Mouse (Mus musculus) neural tube, embryonic 12.5 days (tissue): ENCODE measurements around the gene Swi5. TPM values are rescaled to one million over a fixed set of nuclear protein-coding genes. Genes with fewer than 3 reads are reported as not detected.

Source experiments
- ATAC-seq: fragments of 200-750 bp; cut with Nextera tagmentation; 2 replicates; pipeline ENCODE4 v1.8.0; 2017; ENCODE audit warnings: low read depth, mild to moderate bottlenecking, moderate TSS enrichment, moderate library complexity; ENCODE audit not compliant: low FRiP score
- H3K27ac ChIP-seq: fragments of 300-500 bp; sonication (generic); 2 replicates; pipeline ENCODE4 v1.5.1; 2016
- H3K27me3 ChIP-seq: fragments of 300-500 bp; sonication (generic); replicated peaks from 2 replicates; pipeline ENCODE4 v1.6.1; 2016; ENCODE audit warnings: mild to moderate bottlenecking
- H3K36me3 ChIP-seq: fragments of 300-500 bp; sonication (generic); 2 replicates; pipeline ENCODE4 v1.6.1; 2016; ENCODE audit warnings: mild to moderate bottlenecking
- H3K4me1 ChIP-seq: fragments of 300-500 bp; sonication (generic); 2 replicates; pipeline ENCODE4 v1.6.1; 2016
- H3K4me2 ChIP-seq: fragments of 300-500 bp; sonication (generic); replicated peaks from 2 replicates; pipeline ENCODE4 v1.6.1; 2016; ENCODE audit warnings: mild to moderate bottlenecking
- H3K4me3 ChIP-seq: fragments of 300-500 bp; sonication (generic); 2 replicates; pipeline ENCODE4 v1.5.1; 2016
- H3K9ac ChIP-seq: fragments of 300-500 bp; sonication (generic); 2 replicates; pipeline ENCODE4 v1.6.1; 2016; ENCODE audit warnings: mild to moderate bottlenecking
- H3K9me3 ChIP-seq: fragments of 300-500 bp; sonication (generic); 2 replicates; pipeline ENCODE4 v1.6.1; 2016; ENCODE audit warnings: mild to moderate bottlenecking
- WGBS: fragments of 180-500 bp; shearing (Covaris S2); methylation state at CpG from one replicate; pipeline ENCODE4 v1.1.7; 2016; 5-methylcytosine and 5-hydroxymethylcytosine counted together
- polyA plus RNA-seq: library from polyadenylated mRNA; unstranded; fragments of >200 nt; fragmentation: Nextera tagmentation; extraction: Ambion mirVana; gene quantifications from 2 replicates; pipeline ENCODE4 v1.2.1, GENCODE M21; 2016

The Swi5 gene
- polyA plus RNA-seq, 1 experiment from 2014 or later: 351 TPM

DNA sequence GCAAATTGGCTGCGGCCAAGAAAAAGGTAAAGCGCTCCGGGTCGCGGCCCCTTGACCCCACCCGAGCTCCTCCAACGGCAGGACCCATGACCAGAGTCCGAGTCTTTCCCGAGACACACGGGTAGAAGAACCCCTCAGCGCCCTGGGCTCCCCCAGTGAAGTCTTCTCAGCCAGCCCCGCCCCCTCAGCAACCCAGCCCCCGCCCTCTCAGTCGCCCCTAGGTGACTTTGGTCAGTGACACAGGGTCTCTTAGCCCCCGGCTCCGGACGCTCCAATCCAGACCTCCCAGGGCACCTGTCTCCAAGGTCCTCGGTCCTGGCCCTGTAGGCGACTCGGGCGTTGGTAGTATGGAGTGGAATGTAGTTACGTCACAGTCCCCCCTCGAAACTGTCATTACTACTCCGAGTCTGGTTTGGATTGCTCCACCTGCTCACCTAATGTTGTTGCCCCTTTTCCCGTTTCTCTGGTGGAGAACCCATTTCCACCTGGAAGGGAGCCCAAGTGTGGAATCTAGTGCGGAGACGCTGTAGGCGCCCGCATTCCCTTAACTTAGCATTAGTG, 576 bp upstream of the Swi5 start:
- Histone ChIP-seq H3K9ac (peak overlapping the region; percentile 82), H3K4me1 (peaks cover 17% of the 10 kb centered on the region), H3K9me3 (no peaks in the 10 kb centered on the region), H3K27me3 (no peaks in the 10 kb centered on the region), H3K36me3 (peaks cover 30% of the 10 kb centered on the region), H3K4me3 (peak overlapping the region; percentile 93), H3K4me2 (peak overlapping the region; percentile 78), H3K27ac (no peak overlapping the region; the same call in 1 of the 2 replicates)
- ATAC-seq: peak; percentile 72
- WGBS: 3% methylated on average over 29 of the region's 29 CpGs

DNA sequence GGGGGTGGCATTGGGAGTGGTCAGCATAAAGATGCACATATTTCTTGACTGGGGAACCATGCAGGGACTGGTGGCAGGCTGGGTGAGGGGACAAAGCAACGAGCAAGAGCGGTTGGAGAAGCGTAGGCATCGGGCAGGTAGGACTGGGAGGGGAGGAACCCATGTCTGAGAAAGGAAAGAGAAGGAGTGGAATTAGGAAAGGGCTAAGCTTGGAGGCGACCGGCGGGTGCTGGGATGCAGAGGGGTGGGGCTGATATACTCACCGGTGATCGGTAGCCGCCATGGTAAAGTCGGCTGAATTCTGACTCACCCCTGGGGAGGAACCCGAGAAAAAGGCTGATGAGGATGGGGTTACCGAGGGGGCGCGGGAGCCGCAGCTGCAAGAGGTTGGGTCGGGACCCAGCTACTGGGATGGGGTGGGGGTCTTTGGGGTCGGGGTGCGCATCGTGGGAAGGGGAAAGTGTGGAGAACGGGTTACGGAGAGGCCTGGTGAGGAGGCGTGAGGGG, 488 bp downstream of the Swi5 start, which contains the start of gene Golga2:
TSS of gene Golga2 (plus strand) at position 51 of the 507 bp plus-strand sequence.
- peak within 1 kb of the TSS; percentile 88 for H3K4me2 ChIP-seq
- peak within 1 kb of the TSS; percentile 32; the same call in 1 of the 2 replicates for H3K27ac ChIP-seq
- H3K36me3 ChIP-seq: peaks cover 28% of the 10 kb centered on the region
- H3K9me3 ChIP-seq: no peaks in the 10 kb centered on the region
- no peaks in the 10 kb centered on the region for H3K27me3 ChIP-seq
- WGBS: 1% methylated on average over 23 of the region's 23 CpGs
- H3K4me3 ChIP-seq: peak within 1 kb of the TSS; percentile 93
- no peak for ATAC-seq
- peaks cover 17% of the 10 kb centered on the region for H3K4me1 ChIP-seq
- H3K9ac ChIP-seq: peak within 1 kb of the TSS; percentile 95

- H3K36me3 ChIP-seq: peaks cover 51% of the 10 kb centered on the region
- ATAC-seq: no peak
- whole genome bisulfite sequencing: 90% methylated on average over 3 of the region's 3 CpGs
- peaks cover 11% of the 10 kb centered on the region for H3K4me1 ChIP-seq
- no peaks in the 10 kb centered on the region for H3K9me3 ChIP-seq
- no peak overlapping the region for H3K4me3 ChIP-seq
- H3K9ac ChIP-seq: no peak overlapping the region
- no peak overlapping the region for H3K4me2 ChIP-seq
- H3K27ac ChIP-seq: no peak overlapping the region
- H3K27me3 ChIP-seq: no peaks in the 10 kb centered on the region
Measured at GRCm38 (mm10) chr2:32283986-32284385, 3.9 kb downstream of the Swi5 start.

- Histone ChIP-seq H3K36me3 (peaks cover 63% of the 10 kb centered on the region), H3K4me1 (peaks cover 8% of the 10 kb centered on the region), H3K9me3 (no peaks in the 10 kb centered on the region), H3K27ac (no peak overlapping the region), H3K27me3 (no peaks in the 10 kb centered on the region), H3K4me3 (no peak overlapping the region), H3K4me2 (no peak overlapping the region), H3K9ac (no peak overlapping the region)
- 84% methylated on average over 1 of the region's 1 CpGs for whole genome bisulfite sequencing
- ATAC-seq: no peak
Measured at GRCm38 (mm10) chr2:32282727-32283126, 5.1 kb downstream of the Swi5 start.

GRCm38 (mm10) chr2:32282289-32282688, 5.6 kb downstream of the Swi5 start:
- no peaks in the 10 kb centered on the region for H3K9me3 ChIP-seq
- peaks cover 8% of the 10 kb centered on the region for H3K4me1 ChIP-seq
- H3K4me2 ChIP-seq: no peak overlapping the region
- no peak overlapping the region for H3K27ac ChIP-seq
- 94% methylated on average over 2 of the region's 2 CpGs for WGBS
- peaks cover 68% of the 10 kb centered on the region for H3K36me3 ChIP-seq
- H3K27me3 ChIP-seq: no peaks in the 10 kb centered on the region
- no peak overlapping the region for H3K9ac ChIP-seq
- H3K4me3 ChIP-seq: no peak overlapping the region
- no peak for ATAC-seq

GRCm38 (mm10) chr2:32275823-32276222, 12.1 kb downstream of the Swi5 start:
- H3K27me3 ChIP-seq: no peaks in the 10 kb centered on the region
- ATAC-seq: no peak
- H3K4me2 ChIP-seq: no peak overlapping the region
- H3K4me1 ChIP-seq: no peaks in the 10 kb centered on the region
- H3K4me3 ChIP-seq: no peak overlapping the region
- H3K9me3 ChIP-seq: no peaks in the 10 kb centered on the region
- H3K27ac ChIP-seq: no peak overlapping the region
- no peak overlapping the region for H3K9ac ChIP-seq
- 78% methylated on average over 3 of the region's 3 CpGs for WGBS
- H3K36me3 ChIP-seq: peaks cover 41% of the 10 kb centered on the region

GRCm38 (mm10) chr2:32260635-32261034, 27.2 kb downstream of the Swi5 start:
- H3K27me3 ChIP-seq: no peaks in the 10 kb centered on the region
- peaks cover 11% of the 10 kb centered on the region for H3K4me1 ChIP-seq
- H3K4me3 ChIP-seq: no peak overlapping the region
- H3K27ac ChIP-seq: no peak overlapping the region
- H3K9ac ChIP-seq: no peak overlapping the region
- no peak for ATAC-seq
- H3K9me3 ChIP-seq: no peaks in the 10 kb centered on the region
- 29% methylated on average over 4 of the region's 4 CpGs for WGBS
- peaks cover 29% of the 10 kb centered on the region for H3K36me3 ChIP-seq
- peak overlapping the region; percentile 80 for H3K4me2 ChIP-seq

DNA sequence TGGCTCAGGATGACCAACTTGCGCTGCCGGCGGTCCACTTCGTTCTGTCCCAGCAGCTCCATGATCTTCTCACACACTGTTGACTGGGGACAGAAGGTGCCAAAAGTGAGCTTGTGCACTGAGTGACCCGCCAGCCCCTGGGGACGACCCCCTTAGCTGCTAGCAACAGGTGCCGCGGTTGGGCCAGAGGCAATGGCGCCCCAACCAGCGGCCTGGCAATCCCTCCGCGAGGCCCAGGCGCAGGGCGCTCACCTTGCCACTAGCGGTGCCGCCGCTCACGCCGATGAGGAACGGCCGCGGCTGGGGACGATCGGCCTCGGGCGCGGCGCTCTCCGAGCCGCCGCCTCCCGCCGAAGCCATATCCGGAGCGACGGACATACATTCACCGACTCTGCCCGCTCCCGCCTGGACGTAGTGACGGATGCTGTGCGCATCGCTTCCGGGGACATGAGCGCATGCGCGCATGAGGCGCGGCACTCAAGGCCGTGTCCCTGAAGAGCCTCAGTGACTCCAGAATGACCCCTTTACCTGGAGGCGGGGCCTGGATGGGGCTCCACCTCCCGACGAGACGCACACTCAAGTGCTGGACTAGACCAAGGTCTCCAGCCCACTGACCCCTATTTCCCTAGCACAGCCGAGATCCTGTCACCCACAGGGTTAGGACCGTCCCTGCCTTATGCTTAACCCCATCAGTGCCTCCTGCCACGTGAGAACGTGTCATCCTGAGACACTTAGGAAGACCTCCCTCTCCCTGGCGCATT, 28.0 kb downstream of the Swi5 start, which contains the start of gene Uck1:
TSS of gene Uck1 (minus strand) at position 503 of the 761 bp plus-strand sequence.
- Histone ChIP-seq H3K9ac (peak within 1 kb of the TSS; percentile 77), H3K4me3 (peak within 1 kb of the TSS; percentile 76), H3K4me1 (peaks cover 11% of the 10 kb centered on the region), H3K36me3 (peaks cover 31% of the 10 kb centered on the region), H3K4me2 (peak within 1 kb of the TSS; percentile 80), H3K27ac (peak within 1 kb of the TSS; percentile 11; the same call in 1 of the 2 replicates), H3K27me3 (no peaks in the 10 kb centered on the region), H3K9me3 (no peaks in the 10 kb centered on the region)
- ATAC-seq: peak; percentile 89
- 2% methylated on average over 59 of the region's 59 CpGs for WGBS

GRCm38 (mm10) chr2:32258887-32259533, 28.9 kb downstream of the Swi5 start:
- Histone ChIP-seq H3K9me3 (no peaks in the 10 kb centered on the region), H3K9ac (peak overlapping the region; percentile 77), H3K36me3 (peaks cover 39% of the 10 kb centered on the region), H3K4me2 (peak overlapping the region; percentile 80), H3K27ac (no peak overlapping the region), H3K27me3 (no peaks in the 10 kb centered on the region), H3K4me3 (peak overlapping the region; percentile 76), H3K4me1 (peaks cover 11% of the 10 kb centered on the region)
- 64% methylated on average over 6 of the region's 6 CpGs for WGBS
- ATAC-seq: no peak

- Histone ChIP-seq H3K4me1 (peaks cover 11% of the 10 kb centered on the region), H3K9me3 (no peaks in the 10 kb centered on the region), H3K36me3 (peaks cover 65% of the 10 kb centered on the region), H3K27me3 (no peaks in the 10 kb centered on the region), H3K9ac (no peak overlapping the region), H3K4me3 (no peak overlapping the region), H3K27ac (no peak overlapping the region), H3K4me2 (no peak overlapping the region)
- 96% methylated on average over 11 of the region's 11 CpGs for WGBS
- no peak for ATAC-seq
Measured at GRCm38 (mm10) chr2:32256273-32256672, 31.6 kb downstream of the Swi5 start.

DNA sequence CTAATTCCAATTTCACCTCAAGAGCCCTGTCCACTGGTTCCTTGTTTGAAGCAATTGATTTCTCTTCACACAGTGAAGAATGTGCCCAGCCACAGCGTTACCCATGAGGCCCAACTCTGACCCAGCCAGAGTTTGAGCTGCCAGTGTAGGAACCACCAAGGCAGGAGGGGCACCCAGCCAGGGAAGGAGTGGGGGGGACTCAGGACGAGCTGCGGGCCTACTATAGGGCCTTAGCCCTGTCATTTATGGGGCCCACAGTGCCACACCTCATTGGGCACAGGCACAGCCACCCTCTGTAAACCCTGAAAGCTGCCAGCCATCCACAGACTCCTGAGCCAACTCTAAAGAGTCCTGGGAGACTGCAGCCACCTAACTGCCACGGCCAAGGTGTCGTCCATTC, 33.3 kb downstream of the Swi5 start:
- no peak overlapping the region for H3K4me3 ChIP-seq
- no peaks in the 10 kb centered on the region for H3K27me3 ChIP-seq
- WGBS: 86% methylated on average over 5 of the region's 5 CpGs
- H3K27ac ChIP-seq: no peak overlapping the region
- peaks cover 11% of the 10 kb centered on the region for H3K4me1 ChIP-seq
- no peaks in the 10 kb centered on the region for H3K9me3 ChIP-seq
- no peak overlapping the region for H3K9ac ChIP-seq
- H3K36me3 ChIP-seq: peaks cover 79% of the 10 kb centered on the region
- no peak for ATAC-seq
- no peak overlapping the region for H3K4me2 ChIP-seq

GRCm38 (mm10) chr2:32253352-32253751, 34.5 kb downstream of the Swi5 start:
- no peak overlapping the region for H3K4me3 ChIP-seq
- H3K9me3 ChIP-seq: no peaks in the 10 kb centered on the region
- H3K36me3 ChIP-seq: peaks cover 89% of the 10 kb centered on the region
- no peak overlapping the region for H3K4me2 ChIP-seq
- no peak for ATAC-seq
- no peak overlapping the region for H3K27ac ChIP-seq
- no peak overlapping the region for H3K9ac ChIP-seq
- H3K27me3 ChIP-seq: no peaks in the 10 kb centered on the region
- 100% methylated on average over 1 of the region's 1 CpGs for WGBS
- no peaks in the 10 kb centered on the region for H3K4me1 ChIP-seq
